Mouse (Mus musculus) yolk sac, embryonic 10.5 days (tissue): ENCODE measurements around the gene Ntn1.
A peak's percentile ranks its signal among the peaks of the same experiment; 100 is the strongest.

Source experiments
- DNase-seq: peaks from one replicate; pipeline ENCODE4 v3.0.0-alpha.2; 2017; ENCODE audit warnings: low spot score

Ntn1 gene

DNA sequence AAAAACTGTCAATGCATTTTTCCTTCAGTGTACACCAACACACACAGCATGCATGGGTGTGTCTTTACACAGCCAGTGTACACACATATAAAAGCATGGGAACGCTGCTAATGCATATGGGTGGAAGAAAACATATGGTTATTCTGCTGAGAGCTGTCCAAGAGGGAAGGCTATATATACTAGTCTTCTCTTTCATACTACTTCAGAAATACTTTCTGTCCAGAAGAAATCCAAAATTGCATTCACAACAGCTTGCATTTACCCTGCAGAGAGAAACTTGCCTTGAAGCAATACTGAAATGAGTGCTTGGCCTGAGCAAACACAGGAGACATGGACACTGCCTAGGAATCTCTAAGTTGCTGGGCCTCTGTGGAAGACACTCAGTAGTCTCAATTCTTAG is 18.8 kb downstream of the Ntn1 start:
- no peak for DNase-seq

DNA sequence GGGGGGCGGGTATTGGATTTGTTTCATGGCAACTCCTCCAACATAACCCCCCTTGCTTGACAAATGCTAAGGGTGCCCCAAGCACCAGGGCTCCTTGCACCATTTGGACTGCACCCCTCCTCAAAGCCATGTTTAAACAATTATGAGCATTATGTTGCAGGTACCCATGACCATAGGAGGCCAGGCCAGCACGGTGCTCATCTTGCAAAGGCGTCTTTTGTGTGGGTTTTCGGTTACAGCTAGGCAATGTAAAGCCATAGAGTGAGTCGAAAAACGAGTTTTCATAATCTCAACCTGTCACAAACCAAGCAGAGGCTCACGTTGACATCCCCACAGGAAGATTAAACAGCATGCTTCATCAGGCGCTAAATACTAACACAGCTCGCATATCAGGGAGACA is 19.3 kb downstream of the Ntn1 start:
- DNase-seq: no peak

DNA sequence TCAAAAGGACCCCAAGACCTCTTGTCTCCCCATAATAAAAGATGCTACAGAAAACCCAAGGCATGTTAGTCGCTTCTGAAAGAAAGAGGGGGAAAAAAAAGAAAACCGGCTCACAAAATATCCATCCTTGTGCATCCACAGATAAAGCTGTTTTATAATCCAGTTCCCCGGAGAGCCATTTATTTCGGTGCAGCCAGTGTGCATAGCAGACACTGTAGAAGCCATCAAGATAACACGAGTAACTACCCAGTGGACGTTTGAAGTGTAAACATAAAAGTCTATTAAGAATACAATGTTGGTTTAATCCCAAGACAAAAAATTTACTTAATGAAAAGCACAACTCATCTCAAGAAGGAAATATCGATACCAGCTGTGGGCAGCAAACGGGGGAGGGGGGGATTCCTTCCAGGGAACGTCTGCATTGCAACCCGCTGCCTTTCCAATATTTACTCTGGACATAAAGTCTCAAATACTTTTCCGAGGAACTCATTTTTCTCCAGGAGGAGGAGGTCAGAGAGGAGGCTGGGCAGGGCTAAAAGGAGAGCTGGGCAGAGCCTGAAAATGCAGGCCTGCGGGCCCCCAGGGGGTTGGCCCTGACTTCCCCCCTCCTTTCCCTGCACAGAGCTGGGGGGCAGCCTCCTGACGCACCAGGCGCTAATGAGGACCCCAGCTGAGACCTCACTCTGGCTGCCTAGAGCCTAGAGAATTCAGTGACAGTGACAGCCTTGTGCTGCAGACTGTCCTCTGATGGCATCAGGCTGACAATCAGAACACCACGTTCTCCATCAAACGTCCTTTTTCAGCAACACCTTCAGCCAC is 21.5 kb downstream of the Ntn1 start:
- no peak for DNase-seq

DNA sequence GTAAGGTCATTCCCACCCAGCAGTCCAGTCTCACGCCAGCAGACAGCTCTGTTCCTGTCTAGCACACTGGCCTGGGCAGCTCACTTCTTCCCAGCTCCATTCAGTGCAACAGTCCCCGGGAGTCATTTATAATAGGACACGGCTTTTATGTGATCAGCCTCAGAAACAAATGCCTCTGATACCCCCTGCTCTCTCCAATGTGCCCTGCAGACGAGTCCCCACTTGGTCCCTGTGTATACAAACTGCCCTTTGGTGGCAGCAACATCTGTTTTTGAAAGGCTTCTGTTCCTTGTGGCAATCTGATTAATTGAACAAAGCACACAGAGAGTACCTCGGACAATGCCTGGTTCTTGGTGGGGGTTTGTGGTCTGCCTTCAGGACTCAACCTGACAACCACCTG is 22.2 kb downstream of the Ntn1 start:
- no peak for DNase-seq

DNA sequence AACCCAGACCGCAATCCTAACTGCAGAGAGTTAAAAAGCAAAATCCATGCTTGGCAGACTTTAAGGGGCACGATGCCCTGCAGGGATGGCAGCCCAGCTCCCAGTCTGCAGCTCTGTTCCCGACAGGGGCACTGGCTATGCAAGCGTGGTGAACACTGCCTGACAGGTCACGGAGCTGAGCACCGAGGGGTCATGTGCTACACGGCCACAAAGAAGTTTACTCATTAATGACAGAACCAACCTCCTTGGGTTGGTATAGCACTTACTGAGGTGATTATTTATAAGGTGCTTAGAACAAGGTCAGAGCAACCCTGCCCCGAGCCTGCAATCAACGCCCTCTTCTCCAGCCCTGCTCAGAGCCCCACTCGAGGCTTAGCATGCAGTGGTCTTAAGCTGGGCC is 27.5 kb downstream of the Ntn1 start:
- DNase-seq: peak; percentile 36

DNA sequence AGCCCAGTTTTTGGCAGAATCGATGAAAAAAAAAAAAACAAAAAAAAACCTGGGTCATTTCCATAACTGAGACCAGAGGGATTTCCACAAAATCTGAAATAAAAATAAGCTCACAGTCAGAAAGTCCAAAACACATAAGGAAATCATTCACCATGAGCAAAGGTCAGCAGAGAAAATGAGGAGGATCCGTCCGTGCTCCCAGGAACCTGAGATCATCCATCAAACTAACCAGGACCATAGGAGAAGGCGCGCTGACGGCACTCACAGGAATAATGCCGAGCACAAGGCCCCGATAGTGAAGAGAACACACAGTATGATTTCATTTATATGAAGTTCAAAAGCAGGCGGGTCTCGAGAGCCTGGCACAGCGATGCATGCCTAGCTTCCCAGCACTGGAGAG is 29.0 kb downstream of the Ntn1 start:
- DNase-seq: no peak

DNA sequence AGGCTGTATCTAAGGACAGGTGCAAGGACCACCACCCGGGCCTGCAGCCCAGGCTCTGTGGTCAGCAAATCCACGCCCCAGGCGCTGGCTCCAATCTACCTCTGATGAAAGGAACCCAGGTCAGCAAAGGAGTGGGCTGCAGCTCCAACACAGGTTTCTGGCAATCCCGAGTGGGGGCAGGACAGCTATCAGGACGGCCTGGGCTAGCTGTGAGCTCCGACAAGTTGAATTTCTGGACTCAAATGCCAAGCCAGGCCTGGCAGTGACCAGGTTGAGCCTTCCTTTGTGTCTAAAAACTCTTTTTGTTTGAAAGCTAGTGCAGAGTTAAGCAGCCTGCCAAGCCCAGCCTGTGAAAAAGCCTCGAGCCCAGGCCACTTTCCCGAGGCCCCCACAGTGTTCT is 43.7 kb downstream of the Ntn1 start:
- DNase-seq: no peak

DNA sequence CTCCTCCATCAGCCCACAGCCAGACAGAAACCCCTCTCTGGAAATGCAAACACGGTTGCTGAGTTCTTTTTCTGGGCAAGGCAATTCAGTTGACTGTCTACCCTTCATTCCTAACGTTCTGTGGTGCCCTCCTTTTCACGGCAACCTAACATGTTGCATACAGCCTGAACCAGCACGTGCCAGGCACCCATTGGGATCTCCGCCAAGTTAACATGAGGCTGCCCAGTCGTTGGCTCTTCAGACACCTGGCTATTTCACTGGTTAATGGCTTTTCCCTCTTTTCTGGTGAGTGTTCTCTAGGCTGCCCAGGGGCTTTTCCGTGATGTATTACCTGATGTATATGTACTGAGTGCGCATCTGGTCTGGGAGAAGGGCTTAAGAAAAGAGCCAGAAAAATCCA is 45.1 kb downstream of the Ntn1 start:
- DNase-seq: no peak

DNA sequence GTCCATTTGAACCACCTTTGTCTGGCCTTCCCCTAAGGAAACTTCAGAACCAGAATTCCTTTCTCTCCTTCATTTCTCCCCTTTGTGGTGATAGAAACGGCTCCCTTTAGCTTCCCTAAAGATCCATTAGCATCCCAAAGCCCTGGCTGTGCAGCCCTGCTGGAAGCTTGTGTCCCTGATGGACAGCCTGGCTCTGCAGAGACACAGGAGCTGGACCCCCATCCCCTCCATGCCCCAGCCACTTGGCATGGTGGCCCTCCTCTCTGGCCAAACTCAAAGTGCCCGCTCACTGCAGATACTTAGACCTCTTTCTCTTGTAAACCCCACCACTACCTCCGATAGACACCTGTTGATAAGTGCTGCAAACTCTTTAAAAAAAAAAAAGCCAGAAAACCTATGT is 45.8 kb downstream of the Ntn1 start:
- DNase-seq: no peak

DNA sequence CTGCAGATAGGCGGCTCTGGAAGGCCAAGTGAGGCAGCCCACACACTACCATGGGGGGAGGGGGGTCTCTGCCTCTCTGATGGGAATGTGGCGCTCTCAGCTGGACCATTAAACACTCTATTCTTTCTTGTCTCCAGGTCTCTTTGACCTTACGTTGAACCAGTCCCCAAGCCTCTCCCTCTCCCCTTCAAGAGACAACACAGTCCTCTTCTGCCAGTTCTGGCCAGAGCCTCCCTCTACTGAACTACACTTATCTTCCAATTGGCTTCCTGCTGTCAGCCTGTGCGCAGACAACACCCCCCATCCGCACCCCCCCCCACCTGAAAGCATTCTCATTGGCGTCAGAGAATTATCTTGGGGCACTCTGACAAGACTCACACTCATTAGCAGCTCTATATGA is 48.4 kb downstream of the Ntn1 start:
- no peak for DNase-seq

DNA sequence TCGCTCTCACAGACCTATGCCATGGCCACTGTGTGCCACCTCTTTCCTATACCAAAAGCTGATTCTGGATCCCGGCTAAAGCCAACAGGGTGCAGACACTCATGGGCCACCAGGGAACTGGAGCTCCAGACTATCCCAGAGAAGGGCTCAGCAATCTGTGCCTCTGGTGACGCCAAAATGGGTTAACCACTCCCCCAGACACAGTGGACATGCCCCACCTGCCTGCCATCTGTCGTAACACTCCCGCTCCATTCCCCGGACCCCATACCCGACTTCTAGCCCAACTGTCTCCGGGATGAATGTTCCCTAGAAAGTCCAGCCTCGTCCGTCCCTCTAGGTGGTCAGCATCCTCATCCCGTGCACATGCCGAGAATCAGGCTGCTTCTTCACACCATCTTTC is 51.8 kb downstream of the Ntn1 start:
- DNase-seq: no peak

DNA sequence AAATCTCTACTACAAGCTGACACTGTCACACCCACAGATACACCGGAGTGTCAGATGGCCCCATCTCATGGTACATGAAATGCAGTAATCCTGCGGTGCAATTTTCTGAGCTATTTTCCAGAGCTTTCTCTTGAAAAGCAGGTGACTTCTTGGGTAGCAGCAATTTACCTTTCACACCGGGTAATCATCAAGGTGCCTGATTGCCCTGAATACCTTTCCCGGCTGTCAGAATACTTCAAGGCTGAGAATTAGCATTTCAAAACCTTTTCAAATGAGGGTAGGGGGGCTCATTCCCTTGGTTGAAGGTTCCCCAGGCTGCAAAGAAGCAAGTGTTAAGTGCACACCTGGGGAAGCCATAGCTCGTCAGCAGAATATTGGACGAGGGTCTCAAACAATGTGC is 52.5 kb downstream of the Ntn1 start:
- DNase-seq: no peak

DNA sequence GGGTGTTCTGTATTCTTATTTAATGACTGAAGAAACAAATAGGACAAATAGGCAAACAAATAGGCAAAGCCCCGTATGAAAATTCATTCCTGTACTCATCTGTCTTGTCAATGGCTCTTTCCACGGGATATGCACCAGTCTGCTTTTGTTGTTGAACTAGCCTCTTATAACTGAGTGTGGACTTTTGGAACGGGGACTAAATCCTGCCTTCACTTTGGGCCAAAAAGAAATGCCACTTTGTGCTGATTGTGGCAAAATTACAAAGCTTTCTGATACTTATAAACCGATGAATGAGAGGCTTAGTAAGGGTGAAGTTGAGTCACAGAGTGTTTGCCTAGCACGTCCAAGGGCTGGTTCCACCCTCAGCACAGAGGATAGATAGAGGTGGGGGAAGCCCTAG is 53.1 kb downstream of the Ntn1 start:
- no peak for DNase-seq

DNA sequence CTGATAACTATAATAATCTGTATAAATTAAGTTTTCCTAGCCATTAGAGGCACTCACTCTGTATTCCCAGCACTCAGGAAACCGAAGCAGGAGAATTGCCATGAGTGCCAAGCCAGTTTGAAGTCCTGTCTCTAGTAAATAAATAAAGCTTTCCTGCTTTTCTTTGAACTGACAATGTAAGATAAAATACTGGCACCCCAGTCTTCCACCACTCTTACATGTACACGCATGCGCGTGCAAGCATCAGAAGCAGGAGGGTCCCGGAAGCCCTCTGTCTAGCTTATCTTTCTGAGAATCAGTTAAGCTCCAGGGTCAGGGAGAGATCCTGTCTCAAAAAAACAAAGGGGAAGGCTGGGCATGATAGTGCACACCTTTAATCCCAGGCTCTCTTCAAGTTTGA is 54.5 kb downstream of the Ntn1 start:
- DNase-seq: no peak

DNA sequence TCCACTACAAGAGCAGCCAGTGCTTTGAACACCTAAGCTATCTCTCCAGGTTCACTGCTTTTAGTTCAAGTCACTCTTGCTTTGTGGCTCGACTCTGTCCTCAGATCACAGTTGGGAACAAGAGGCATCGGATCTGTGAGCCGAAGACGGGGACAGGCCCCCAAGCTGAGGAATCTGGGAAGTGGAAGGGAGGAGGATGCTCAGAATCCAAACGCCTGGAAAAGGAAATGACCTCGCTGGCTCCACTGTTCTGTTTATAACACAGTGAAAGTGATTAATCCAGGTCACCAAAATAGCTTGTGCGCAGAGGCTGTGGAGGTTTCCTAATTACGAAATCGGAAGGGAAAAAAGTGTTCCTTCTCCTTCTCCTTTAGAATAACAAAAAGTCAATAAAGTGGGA is 56.4 kb downstream of the Ntn1 start:
- no peak for DNase-seq

DNA sequence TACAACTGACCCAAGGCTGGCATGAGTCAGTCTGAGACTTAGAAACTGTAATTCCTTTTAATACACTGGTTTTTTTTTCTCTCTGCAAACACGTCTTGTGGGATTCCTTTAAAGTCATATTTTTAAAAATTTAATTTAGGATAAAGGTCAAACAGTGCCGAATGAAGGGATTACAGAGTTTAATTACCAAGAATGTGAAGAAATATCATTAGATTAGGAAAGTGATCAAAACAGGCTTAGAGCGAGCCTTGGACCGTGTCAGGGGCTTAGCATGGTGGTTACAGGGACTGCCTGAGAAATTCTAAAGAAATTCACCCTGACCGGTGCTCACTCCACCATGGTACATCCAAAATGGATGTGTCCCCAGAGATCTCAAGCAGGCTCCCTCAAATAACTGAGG is 57.9 kb downstream of the Ntn1 start:
- no peak for DNase-seq

DNA sequence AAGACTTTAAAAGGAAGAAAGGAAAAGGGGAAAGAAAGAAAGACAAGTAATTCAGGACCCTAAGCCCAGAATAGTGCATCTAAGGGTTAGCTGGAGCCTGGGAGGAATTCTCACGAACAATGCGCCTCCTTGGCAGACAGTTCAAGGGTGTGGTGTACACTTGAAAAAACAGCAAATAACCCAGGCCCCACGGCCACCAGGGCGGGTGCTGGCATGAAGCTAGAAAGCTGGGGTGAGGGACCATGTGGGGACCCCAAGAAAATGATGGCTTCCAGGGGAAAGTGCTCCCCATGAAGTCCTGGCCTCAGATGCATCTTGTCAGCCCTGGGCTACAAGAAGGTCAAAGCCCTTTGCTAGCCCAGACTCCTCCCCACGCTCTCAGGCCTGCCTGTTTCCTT is 58.6 kb downstream of the Ntn1 start:
- no peak for DNase-seq

DNA sequence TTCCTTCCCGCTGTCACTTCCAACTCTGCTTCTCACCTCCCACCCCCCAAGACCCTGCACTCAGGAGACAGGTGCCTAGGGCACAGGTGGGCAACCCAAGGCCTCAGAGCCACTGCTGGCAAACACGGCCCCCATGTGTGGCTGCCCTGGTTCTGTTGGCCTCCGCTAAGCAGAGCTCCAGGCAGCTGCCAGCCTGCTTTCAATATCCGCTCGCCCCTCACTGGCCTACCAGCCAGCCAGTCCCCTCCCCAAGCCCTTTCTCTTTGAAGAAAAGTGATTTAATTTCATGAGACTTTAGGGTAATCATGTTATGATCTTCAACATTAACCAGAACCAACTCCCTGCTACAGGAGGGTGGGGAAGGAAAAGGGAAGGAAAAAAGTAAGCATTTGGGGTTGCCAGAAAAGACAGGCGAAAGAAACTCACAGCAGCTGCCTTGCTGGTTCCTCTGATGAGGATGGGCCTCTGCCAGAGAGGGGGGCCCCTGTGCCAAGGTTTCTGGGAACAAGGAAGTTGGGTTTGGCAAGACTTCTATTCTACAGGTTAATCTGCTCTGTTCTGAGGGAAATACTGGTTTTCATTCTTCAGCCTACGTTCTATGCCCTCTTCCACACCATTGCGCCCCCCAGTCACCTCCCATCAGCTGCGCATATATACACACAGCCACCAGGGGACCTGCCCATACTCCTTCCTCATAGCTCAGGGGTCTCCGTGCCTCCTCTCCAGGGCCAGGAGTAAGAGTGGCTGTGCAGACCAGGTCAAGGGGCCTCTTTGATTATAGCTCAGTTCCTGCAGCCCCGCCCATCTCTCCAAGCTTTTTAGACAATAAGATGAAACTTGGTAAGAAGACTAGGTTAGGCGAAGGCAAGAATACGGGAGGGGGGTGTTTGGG is 59.3 kb downstream of the Ntn1 start:
- DNase-seq: no peak

DNA sequence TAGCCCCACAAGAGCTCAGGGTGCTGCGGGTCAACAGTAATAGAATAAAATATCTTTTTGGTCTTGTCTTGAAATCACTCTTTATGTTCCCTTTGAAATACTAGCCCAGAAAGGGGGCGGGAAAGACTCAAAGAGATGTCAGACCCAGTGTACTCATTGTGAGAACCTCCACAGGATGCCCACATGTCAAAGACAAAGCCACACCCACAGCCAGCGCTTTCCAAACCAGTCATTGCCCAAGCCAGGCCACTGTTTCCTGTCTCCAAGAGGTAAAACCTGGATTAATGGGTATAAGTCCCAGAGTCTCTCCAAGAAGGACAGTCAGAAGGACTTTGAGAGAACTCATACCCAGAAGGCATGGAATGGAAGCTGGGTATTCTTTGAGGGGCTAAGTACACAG is 60.3 kb downstream of the Ntn1 start:
- no peak for DNase-seq

DNA sequence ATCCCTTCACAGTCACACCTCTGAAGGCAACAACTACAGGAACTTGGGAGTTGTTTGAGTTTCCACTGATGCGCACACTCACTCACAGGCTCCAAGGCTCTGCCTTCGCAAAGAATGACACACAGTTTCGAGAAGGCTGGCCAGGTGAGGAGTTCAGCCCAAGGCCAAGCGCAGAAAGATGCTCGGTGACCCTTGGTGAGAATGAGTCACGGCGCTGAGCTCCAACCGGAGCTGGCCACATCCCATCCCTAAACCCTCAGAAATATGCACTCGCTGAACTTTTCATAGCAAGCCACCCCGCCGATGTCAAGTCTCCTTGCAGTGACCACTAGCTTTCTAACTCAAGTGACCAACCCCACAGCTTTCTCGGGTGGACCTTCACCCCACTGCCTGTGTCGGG is 60.8 kb downstream of the Ntn1 start:
- no peak for DNase-seq

DNA sequence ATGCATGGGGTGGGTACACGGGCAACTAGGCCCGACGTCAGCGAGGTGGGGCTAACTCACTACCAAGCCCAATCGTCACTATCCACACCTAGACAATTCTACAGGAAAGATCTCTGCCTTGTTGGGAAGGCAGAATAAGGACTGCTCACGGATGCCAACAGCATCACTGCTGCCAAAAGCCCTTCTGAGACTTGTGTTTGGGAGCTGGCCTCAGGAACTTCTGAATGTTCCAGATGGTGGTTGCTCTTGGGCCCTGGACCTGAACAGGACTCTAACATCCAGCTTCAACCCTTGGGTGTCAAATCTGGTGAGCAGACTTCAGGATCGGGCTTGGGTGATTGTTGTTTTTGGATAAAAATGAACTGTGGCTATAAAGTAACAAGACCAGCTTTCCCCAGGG is 61.3 kb downstream of the Ntn1 start:
- no peak for DNase-seq

DNA sequence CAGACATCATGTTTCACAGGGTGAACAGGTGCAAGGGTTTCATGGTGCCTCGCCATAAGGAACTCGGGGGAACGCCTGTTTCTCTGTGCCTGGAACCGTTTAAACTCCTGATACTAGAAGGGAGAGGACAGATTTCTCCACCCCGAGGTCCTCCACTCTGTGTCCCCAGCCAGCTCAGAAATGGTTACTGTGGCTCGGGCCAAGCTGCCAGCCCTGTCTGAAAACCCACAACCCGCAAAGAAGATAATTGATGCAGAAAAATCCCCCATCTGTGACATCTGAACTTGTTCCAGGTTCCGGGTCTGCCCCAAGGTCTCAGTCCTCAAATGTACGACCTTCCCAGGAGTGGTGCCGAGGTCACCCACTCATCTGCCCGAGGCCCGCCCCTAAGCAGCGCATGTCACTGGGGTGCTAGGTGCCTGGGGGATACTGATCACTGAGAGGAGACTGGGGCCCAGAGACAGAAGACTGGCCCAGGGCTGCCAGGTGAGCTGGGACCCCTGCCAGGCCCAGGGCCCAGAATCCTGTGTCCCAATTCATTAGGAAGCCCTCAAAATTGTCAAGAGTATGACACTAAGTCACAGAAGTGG is 68.9 kb downstream of the Ntn1 start:
- no peak for DNase-seq

DNA sequence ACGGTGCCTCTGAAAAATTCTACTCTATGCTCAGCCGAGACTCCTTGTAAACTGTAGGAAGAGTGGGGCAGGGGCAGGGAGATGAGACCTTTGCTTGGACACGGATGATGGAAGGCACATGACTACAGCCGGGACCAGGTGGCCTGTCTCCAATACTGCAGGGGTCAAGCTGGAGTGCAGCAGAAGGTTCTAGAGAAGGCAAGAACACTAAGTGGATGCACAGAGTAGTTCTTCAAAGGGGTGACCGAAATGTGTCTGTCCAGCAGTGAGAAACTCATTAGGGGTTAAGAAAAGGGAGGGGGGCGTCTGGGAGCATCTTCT is 69.5 kb downstream of the Ntn1 start:
- DNase-seq: no peak
